Mouse (Mus musculus) heart, embryonic 14.5 days (tissue): ENCODE measurements at regions not wholly inside any gene's neighbourhood (a gene's known extent, or its start where the extent isn't known, plus 50 kb on each side); places are given as distances from the start of the nearest gene placed in this dataset.

ENCODE experiments used
- ATAC-seq: fragments of 200-750 bp; cut with Nextera tagmentation; 2 replicates; pipeline ENCODE4 v1.8.0; 2017; ENCODE audit warnings: low read depth, moderate TSS enrichment; ENCODE audit not compliant: insufficient number of reproducible peaks, insufficient read depth, low FRiP score
- H3K27ac ChIP-seq, 2 experiments: fragments of 200-500 bp in 1 of 2; fragments of 300-500 bp in 1 of 2; sonication (generic) in 1 of 2; replicated peaks in 1 of 2; 2 replicates each; pipeline ENCODE4 v1.5.1; 2012 to 2014; ENCODE audit warnings: low read depth in 2 of 2, low read length in 2 of 2, control low read depth in 1 of 2, mild to moderate bottlenecking in 1 of 2, mixed read lengths in 1 of 2; ENCODE audit not compliant: control insufficient read depth in 1 of 2, insufficient read depth in 1 of 2
- H3K27me3 ChIP-seq: fragments of 300-500 bp; sonication (generic); 2 replicates; pipeline ENCODE4 v1.6.1; 2014; ENCODE audit warnings: mild to moderate bottlenecking, low read length, control low read depth; ENCODE audit not compliant: control insufficient read depth, insufficient read depth
- H3K36me3 ChIP-seq: fragments of 300-500 bp; sonication (generic); 2 replicates; pipeline ENCODE4 v1.6.1; 2014; ENCODE audit warnings: mild to moderate bottlenecking, control low read depth, low read length, mixed read lengths; ENCODE audit not compliant: control insufficient read depth, insufficient read depth
- H3K4me1 ChIP-seq, 2 experiments: fragments of 200-500 bp in 1 of 2; fragments of 300-500 bp in 1 of 2; sonication (generic) in 1 of 2; 2 replicates each; pipeline ENCODE4 v1.6.1; 2012 to 2014; ENCODE audit warnings: low read length in 2 of 2, control low read depth in 1 of 2, mixed read lengths in 1 of 2; ENCODE audit not compliant: control insufficient read depth in 2 of 2, insufficient read depth in 2 of 2
- H3K4me2 ChIP-seq: fragments of 300-500 bp; sonication (generic); 2 replicates; pipeline ENCODE4 v1.6.1; 2014; ENCODE audit warnings: mild to moderate bottlenecking, low read length
- H3K4me3 ChIP-seq, 2 experiments: fragments of 200-500 bp in 1 of 2; fragments of 300-500 bp in 1 of 2; sonication (generic) in 1 of 2; 2 replicates each; pipeline ENCODE4 v1.5.1; 2012 to 2014; ENCODE audit warnings: low read length in 2 of 2, mild to moderate bottlenecking in 2 of 2, control low read depth in 1 of 2, low read depth in 1 of 2, moderate library complexity in 1 of 2; ENCODE audit not compliant: control insufficient read depth in 1 of 2, insufficient read depth in 1 of 2
- H3K9ac ChIP-seq: fragments of 300-500 bp; sonication (generic); 2 replicates; pipeline ENCODE4 v1.6.1; 2014; ENCODE audit warnings: mild to moderate bottlenecking, low read length
- H3K9me3 ChIP-seq: fragments of 300-500 bp; sonication (generic); 2 replicates; pipeline ENCODE4 v1.6.1; 2016; ENCODE audit warnings: low read length, control low read depth; ENCODE audit not compliant: control insufficient read depth
- WGBS: fragments of 180-500 bp; shearing (Covaris S2); extraction: QIAGEN DNeasy Blood & Tissue Kit; methylation state at CpG from one replicate; pipeline ENCODE4 v1.1.7; 2014; 5-methylcytosine and 5-hydroxymethylcytosine counted together

DNA sequence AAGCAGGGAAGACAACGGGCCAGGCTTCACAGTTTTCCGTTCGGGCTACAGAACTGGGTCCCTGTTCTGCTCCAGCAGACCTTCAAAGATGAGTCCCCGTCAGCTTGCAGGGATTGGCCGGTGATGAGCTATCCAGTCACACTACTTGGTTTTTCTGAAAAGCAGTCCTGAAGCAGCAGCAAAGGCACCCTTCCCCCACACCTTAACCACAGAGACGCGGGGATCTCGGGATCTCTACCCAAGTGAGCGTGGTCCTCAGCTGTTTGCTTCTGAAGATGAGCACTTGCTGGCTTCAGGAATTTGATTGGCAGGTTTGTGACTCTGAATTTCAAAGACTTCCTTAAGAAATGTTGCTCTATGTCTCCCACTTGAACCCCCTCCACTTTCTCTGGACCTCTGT, 186.6 kb upstream of the Arglu1 start:
- no peak overlapping the region for H3K9ac ChIP-seq
- H3K27ac ChIP-seq = no peak overlapping the region
- no peak overlapping the region for H3K4me2 ChIP-seq
- no peaks in the 10 kb centered on the region for H3K4me1 ChIP-seq
- no peak for ATAC-seq
- H3K4me3 ChIP-seq = no peak overlapping the region
- 73% methylated on average over 9 of the region's 9 CpGs for WGBS
- no peaks in the 10 kb centered on the region for H3K9me3 ChIP-seq
- no peaks in the 10 kb centered on the region for H3K27me3 ChIP-seq
- no peaks in the 10 kb centered on the region for H3K36me3 ChIP-seq

- Histone ChIP-seq H3K36me3 (no peaks in the 10 kb centered on the region), H3K27me3 (no peaks in the 10 kb centered on the region), H3K27ac (no peak overlapping the region), H3K9me3 (no peaks in the 10 kb centered on the region), H3K4me2 (no peak overlapping the region), H3K9ac (no peak overlapping the region), H3K4me1 (no peaks in the 10 kb centered on the region), H3K4me3 (no peak overlapping the region)
- no peak for ATAC-seq
- 77% methylated on average over 6 of the region's 6 CpGs for WGBS
Measured at GRCm38 (mm10) chr8:8876469-8876868, 186.1 kb upstream of the Arglu1 start.

DNA sequence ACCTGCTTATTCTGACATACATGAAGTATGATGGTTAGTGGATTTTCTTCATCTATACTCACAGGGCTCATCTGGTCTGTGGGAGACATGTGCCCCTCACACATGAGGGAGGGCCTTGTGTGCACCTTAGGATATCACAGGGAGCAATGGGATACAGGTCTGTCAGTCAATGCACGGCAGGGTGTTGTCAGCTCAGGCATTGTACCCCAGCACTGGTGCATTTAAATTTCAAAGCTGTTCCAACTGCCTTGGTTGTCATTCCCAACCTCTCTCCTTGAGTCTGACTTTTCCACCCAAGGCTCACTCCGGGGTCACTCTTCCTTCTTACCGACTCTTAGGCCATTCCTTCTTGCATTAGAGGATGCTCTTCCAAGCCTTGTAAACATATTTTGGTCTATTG, 181.6 kb upstream of the Arglu1 start:
- no peak overlapping the region for H3K27ac ChIP-seq
- no peak overlapping the region for H3K4me3 ChIP-seq
- no peaks in the 10 kb centered on the region for H3K36me3 ChIP-seq
- no peak overlapping the region for H3K9ac ChIP-seq
- no peak for ATAC-seq
- H3K9me3 ChIP-seq = no peaks in the 10 kb centered on the region
- WGBS = 76% methylated on average over 3 of the region's 3 CpGs
- H3K4me2 ChIP-seq = no peak overlapping the region
- peaks cover 5 to 7% of the 10 kb centered on the region in 2 experiments; a peak in 1 of 4 replicates for H3K4me1 ChIP-seq
- H3K27me3 ChIP-seq = no peaks in the 10 kb centered on the region

GRCm38 (mm10) chr8:8871039-8871438, 180.7 kb upstream of the Arglu1 start:
- H3K36me3 ChIP-seq = no peaks in the 10 kb centered on the region
- no peaks in the 10 kb centered on the region for H3K9me3 ChIP-seq
- ATAC-seq = no peak
- no peak overlapping the region for H3K4me2 ChIP-seq
- no peak overlapping the region for H3K9ac ChIP-seq
- WGBS = 84% methylated on average over 8 of the region's 8 CpGs
- no peak overlapping the region for H3K27ac ChIP-seq
- H3K27me3 ChIP-seq = no peaks in the 10 kb centered on the region
- no peak overlapping the region for H3K4me3 ChIP-seq
- H3K4me1 ChIP-seq = peaks cover 5 to 7% of the 10 kb centered on the region in 2 experiments; a peak in 1 of 4 replicates

DNA sequence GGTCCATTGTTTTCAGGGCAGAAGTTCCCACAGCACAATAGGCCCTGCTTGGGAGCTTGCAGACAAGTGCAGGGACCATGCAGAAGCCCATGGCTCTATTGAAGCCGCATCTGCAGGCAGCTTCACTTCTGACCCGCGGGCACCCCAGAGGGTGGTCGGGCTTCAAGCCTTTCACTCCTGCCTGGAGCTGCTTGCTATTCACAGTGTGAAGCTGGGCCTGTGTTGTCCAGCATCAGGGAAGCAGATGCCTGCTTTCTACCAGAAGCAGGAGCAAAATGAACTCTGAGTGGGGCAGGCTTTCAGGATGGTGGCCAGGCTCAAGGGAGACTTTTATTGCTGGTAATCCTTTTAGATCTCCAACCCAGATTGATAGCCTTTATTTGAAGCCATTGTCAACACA, 180.2 kb upstream of the Arglu1 start:
- peaks cover 5 to 7% of the 10 kb centered on the region in 2 experiments; a peak in 1 of 4 replicates for H3K4me1 ChIP-seq
- no peaks in the 10 kb centered on the region for H3K9me3 ChIP-seq
- no peak overlapping the region for H3K4me3 ChIP-seq
- H3K27ac ChIP-seq = no peak overlapping the region
- no peak for ATAC-seq
- H3K27me3 ChIP-seq = no peaks in the 10 kb centered on the region
- H3K4me2 ChIP-seq = no peak overlapping the region
- WGBS = 14% methylated on average over 4 of the region's 4 CpGs
- H3K36me3 ChIP-seq = no peaks in the 10 kb centered on the region
- no peak overlapping the region for H3K9ac ChIP-seq

GRCm38 (mm10) chr8:8869338-8869737, 179.0 kb upstream of the Arglu1 start:
- no peak for ATAC-seq
- 52% methylated on average over 6 of the region's 6 CpGs for WGBS
- Histone ChIP-seq H3K4me3 (no peak overlapping the region), H3K27ac (no peak overlapping the region), H3K9ac (no peak overlapping the region), H3K36me3 (no peaks in the 10 kb centered on the region), H3K4me1 (peaks cover 5 to 7% of the 10 kb centered on the region in 2 experiments; a peak in 1 of 4 replicates), H3K27me3 (no peaks in the 10 kb centered on the region), H3K4me2 (no peak overlapping the region), H3K9me3 (no peaks in the 10 kb centered on the region)

DNA sequence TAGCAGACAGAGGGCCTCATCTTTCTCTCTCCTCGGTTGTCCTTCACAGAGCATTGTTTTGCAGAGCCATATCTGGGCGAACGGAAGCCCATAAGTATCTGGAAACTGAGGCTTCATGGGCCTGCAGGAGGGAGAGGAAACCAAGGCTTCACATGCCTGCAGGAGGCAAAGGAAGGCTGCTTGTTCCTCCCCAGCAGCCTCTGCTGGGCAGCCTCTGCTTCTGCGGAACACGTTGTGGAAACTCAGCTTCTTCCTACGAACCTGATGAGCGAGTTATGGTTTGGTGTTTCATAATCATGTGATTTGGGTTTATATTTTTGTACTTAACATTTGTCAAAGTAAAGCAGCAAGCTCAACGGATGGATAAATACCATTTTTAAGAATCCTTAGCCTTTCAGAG, 177.6 kb upstream of the Arglu1 start:
- Histone ChIP-seq H3K27ac (no peak overlapping the region), H3K27me3 (no peaks in the 10 kb centered on the region), H3K4me2 (no peak overlapping the region), H3K9ac (no peak overlapping the region), H3K36me3 (no peaks in the 10 kb centered on the region), H3K9me3 (no peaks in the 10 kb centered on the region), H3K4me1 (peaks cover 5 to 7% of the 10 kb centered on the region in 2 experiments; a peak in 1 of 4 replicates), H3K4me3 (no peak overlapping the region)
- 66% methylated on average over 8 of the region's 8 CpGs for WGBS
- no peak for ATAC-seq

DNA sequence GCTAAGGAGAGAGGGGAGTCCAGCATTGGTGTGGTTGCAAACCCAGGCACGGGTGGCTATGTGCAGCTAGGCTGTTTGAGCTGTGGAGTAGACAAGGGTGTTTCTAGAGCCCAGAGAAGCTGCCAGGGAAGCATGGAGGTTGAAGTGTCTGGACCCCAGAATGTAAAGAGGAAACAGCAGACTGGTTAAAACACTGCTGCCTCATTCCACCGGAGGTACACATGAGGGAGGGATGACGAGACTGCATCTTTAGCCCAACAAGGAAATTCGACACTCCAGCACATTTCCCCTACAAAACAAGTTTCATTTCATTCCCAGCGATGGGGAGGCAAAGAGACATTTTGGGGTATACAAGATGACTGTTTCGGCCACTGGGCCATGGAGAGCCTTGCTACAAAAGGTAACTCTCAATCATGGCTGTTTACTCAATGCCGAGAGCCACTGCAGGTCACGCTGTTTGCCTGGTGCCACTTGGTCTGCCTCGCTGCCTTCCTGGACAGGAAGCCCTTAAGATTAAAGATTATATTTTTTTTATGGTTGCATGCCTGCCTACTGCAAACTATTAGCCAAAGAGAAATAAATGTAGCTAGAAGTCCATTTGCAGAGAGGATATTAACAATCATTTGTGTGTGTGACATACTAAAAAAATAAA, 176.9 kb upstream of the Arglu1 start:
- H3K9ac ChIP-seq = no peak overlapping the region
- 54% methylated on average over 9 of the region's 9 CpGs for WGBS
- H3K4me3 ChIP-seq = no peak overlapping the region
- no peaks in the 10 kb centered on the region for H3K9me3 ChIP-seq
- peaks cover 5 to 7% of the 10 kb centered on the region in 2 experiments; a peak in 1 of 4 replicates for H3K4me1 ChIP-seq
- H3K36me3 ChIP-seq = no peaks in the 10 kb centered on the region
- no peak for ATAC-seq
- no peak overlapping the region for H3K27ac ChIP-seq
- H3K4me2 ChIP-seq = no peak overlapping the region
- no peaks in the 10 kb centered on the region for H3K27me3 ChIP-seq
